Mouse (Mus musculus): ENCODE measurements at regions not wholly inside any gene's neighbourhood (a gene's known extent, or its start where the extent isn't known, plus 50 kb on each side); places are given as distances from the start of the nearest gene placed in this dataset.

DNA sequence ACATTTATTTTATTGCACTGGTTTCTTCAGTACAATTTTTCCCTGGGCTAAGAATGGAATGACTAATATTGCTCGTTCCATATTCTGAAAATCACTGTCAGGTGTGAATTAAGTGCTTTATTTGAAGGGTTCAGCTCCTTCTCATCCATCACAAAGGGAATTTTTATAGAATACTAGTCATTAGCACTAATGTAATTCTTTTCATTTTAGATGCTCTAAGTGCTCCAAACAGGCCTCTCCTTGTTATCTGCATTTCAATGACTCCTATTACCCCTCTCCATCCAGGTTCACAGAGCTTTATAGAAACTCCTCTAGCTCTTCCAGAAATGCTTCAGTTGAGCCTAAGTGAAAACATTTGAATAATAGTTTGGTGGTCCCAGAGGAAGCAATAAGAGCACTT lies 431.5 kb upstream of the Sel1l start:
- TF ChIP-seq CTCF (conservative IDR thresholded peaks at IDR 0.05; ENCODE audit: insufficient read depth, insufficient read length, low read depth, low read length) (no peak), POLR2A (IDR thresholded peaks at IDR 0.05; ENCODE audit: low read depth, low read length) (no peak)
